Mouse (Mus musculus) CD4-positive, CD25-positive, alpha-beta regulatory T cell, adult 4 months (primary cell): ENCODE results near the gene E030018B13Rik. TPM values are rescaled to one million over a fixed set of nuclear protein-coding genes. Genes with fewer than 3 reads are reported as not detected.
A peak's percentile ranks its signal among the peaks of the same experiment; 100 is the strongest.

ENCODE experiments used
- ATAC-seq: one replicate; pipeline ENCODE4 v1.8.0; 2017
- polyA plus RNA-seq, 2 experiments: library from polyadenylated mRNA; unstranded; fragments of 100-300 nt; shearing (Covaris generic); gene quantifications; one replicate each; pipeline ENCODE4 v1.2.1; 2017

Gene E030018B13Rik
- polyA plus RNA-seq, 2 experiments from 2014 or later: not detected

DNA sequence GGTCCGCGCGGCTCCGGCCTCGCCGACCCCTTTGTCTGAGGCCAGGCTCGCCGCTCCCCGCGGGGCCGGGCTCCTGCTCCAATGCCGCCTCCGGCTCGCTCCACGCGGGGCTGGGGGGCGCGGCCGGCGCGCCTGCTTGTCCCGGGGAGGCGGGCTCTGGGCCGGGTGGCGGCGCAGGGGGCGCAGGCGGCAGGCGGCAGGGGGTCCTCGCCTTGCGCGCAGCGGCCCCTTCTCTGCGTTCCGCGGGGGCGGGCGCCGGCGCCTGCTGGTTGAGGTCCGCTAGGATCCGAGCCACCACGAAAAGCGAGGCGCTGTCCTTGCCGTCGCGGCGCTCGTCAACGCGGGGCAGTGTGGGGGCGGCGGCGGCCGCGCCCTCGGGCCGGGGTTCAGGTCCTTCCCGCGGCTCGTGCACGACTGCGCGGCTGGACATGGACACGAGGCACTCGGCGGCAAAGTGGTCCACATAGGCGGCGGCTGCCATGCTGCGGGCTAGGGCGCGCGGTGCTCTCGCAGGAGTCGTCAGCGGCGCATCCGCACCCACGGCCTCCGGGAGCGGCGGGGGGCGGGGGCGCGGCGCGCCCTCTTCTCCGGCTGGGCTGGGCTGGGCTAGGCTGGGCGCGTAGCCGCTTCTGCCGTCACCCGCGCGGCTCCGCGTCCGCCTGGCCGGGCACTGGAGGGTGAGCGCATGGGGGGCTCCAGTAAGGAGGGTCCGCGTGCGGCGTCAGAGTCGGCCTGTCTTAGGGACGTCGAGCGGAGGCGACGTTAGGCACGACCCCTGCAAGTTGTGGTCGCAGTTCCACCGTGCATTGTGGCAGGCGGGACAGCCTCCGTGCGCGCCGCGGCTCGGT lies 21.6 kb downstream of the E030018B13Rik start:
- ATAC-seq: peak; percentile 28

- ATAC-seq: peak; percentile 70
Observed at GRCm38 (mm10) chr7:63938914-63939396, 22.3 kb downstream of the E030018B13Rik start, which contains the start of gene Klf13. Klf13 (minus strand) TSS chr7:63938915.

GRCm38 (mm10) chr7:63939397-63939951 lies 22.8 kb downstream of the E030018B13Rik start:
- peak; percentile 8 for ATAC-seq

- ATAC-seq: no peak
Observed at GRCm38 (mm10) chr7:63940321-63940720, 23.7 kb downstream of the E030018B13Rik start.

DNA sequence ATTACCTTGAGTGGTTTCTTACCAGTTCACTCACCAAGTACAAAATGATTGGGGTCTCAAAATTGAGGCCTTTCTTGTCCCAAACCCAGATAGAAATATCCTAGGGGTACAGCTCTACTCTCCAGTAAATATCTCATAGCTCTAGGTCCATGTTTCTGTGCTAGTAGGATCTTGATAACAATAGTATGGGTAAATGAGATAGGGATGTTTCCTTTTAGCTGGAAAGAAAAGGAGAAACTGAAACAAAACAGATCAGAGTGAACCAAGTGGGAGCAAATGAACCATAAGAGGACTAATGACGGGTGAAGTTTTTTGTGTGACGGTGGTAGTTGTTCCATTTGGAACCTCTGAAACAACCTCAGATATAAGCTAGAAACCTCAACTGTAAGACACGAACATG lies 24.4 kb downstream of the E030018B13Rik start:
- no peak for ATAC-seq

DNA sequence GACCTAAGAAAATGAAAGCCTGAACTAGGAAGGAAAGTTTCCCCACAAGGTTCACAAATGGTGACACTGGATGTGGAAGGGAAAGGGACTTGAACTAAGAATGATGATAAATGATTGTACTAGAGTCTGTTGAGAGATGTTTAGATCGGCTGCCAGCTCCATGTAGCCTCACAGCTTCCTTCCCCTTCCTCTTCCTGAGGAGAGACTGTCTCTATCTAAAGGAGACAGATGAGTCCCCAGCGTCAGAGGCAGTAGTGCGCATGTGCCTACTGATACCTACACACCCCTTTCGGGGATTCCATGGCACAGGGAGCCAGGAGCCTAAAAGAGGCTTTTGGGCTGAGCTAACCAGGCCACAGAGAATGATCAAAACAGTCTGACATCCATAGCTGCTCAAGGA lies 24.8 kb downstream of the E030018B13Rik start:
- ATAC-seq: no peak

DNA sequence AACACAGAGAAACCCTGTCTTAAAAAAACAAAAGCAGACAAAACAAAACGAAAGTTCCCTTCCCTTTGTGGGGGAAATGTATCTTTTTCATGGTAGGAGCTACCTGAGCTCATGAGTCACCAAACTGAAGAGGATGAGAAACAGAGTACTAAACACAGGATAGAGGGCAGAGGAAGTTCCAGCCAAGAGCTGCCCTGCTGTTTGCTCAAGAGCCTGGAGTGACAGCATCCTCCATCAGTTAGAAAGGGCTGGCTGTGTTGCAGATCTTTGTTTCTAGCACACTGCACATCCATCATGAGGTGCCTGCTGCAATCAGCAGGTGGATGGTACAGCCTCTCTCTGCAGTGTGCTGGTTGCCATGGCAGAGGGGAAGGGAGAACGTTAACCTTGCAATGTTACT lies 27.3 kb downstream of the E030018B13Rik start:
- peak; percentile 19 for ATAC-seq

DNA sequence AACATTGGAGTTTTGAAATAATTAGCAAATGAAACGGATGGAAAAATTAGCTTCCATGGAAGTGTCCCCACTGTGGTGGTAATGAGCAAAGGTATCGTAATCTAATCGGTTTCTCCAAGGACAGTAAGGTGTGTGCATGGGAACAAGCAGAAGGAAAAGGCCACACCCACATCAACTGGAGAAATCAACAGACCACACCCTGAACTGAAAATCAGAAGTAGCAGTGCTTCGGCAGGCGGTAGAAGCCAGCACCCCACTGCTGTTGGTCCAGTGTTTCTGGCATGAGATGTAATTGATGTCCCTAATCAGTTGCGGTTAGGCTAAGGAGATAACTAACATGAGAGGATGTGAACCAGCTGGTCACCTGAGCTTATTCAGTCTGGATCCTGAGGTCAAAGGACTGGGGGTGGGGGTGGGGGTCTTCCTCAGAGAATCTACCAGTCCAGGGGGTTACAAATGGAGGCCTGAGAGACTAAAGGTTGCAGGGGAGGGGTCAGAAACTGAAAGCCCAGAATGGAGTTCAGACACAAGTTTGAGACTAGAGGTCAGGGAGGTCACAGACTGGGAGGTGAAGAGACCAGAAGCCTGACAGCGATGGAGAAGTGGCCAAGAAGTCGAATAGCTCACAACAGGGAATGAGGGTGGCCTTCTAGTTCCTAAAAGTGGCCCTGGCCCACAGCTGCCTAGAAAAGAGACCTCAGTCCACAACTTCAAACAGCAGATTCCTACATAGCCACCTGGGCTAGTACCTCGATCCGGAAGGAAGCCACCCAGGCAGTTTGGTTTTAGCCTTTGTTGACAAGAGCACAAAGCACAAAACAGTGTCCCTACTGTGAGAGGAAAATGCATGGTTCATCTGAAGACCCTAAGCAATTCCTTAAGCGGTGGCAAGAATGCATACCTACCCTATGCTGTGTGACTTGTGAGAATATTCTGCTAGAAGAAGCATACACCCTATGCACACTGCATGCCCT lies 31.1 kb downstream of the E030018B13Rik start:
- ATAC-seq: no peak

DNA sequence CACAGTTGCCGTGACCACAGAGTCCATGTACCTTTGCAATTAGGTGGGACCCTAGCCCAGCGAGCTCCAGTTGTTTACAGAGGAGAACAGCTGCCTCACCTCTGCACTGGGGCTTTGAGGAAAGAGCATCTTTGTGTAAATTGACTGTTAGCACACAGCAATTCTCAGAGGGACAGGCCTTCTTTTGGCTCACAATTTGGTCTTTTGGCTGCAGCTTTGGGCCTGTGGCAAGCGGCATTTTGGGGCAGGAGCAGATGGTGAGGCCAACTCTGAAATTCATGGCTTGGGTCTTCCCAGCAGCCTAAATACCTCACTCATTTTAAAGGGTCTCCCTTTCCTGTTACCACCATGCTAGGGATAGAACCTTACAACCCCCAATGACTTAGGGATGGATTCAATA lies 32.5 kb downstream of the E030018B13Rik start:
- ATAC-seq: no peak

DNA sequence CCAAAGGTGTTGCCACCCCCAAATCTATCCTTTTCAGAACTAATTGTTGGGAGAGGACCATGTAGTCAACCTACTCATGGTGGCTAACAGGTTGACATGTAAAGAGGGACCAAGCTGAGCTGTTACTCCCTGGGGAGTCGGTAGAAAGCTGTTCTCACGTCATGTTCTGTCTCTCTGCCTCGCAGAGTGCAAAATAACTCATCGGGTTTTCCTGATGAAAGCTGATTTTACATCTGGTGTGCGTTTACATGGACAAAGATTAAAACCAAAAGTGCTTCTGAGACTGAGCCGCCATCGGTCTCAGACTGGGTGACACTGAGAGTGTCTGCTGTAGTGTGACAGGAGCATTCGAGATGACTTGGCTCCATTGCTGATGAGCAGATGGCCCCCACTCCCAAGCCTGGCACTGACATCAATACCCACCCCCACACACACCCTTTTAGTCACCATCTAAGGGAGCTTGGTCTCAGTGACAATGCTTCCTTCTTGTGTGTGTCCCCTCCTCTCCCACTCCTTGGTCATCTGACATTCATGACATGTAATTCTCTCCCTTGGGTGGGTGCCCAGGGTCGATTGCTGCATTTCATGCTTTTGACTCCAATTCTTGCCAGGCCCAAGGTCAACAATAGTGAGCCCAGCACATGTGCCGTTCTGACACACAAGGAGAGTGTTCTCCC lies 34.4 kb downstream of the E030018B13Rik start:
- no peak for ATAC-seq

- ATAC-seq: peak; percentile 64
Observed at GRCm38 (mm10) chr7:63952077-63952898, 35.6 kb downstream of the E030018B13Rik start.

DNA sequence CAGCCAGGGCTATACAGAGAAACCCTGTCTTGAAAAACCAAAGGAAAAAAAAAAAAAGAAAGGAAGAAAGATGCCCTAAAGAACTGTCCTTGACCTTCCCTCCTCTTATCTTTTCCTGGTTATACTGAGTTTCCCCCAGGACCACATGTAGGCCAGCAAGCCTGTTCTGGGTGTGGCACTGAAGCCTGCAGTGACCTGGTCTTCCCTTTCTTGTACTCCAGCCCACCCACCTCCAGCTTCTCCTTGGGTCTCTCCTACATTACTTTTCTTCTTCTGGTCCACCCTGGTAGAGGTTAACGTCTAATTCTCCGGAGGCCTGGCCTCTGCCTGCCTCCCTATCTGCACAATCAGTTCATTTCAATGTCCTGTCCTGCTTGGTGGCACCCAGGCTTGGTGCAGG lies 38.8 kb downstream of the E030018B13Rik start:
- ATAC-seq: no peak

DNA sequence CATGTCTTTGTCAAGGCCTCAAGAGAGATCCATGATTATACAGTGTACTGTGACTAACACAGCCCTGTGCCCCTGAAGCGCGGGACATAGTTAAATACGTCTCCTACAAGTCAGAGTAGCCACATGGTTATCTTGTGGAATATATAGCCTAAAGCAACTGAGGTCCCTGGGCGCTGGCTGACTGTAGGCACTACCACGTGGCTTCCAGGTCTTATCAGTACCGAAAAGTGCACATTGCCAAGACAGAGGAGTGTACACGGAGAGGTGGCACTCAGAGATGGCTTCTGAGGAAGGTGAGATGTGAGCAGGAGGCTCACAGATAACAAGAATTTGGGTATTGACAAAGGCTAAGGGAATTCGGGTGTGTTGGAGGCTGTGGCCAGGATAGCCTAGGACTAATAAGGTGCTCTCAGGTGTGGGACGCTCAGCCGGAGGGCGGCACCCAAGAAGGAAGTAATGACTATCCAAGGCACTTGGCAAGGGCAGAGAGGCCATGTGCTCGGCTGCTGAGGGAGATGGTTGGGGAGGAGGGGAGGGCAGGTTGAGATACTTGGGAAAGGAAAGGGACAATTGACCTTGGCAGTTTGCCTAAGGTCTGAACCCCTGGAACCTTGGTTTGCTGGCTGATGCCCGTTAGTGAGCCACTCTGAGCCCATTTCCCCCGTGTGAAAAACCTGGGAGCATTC lies 39.6 kb downstream of the E030018B13Rik start:
- no peak for ATAC-seq

GRCm38 (mm10) chr7:63956981-63957713 lies 40.5 kb downstream of the E030018B13Rik start:
- ATAC-seq: peak; percentile 33

GRCm38 (mm10) chr7:63957872-63958640 lies 41.4 kb downstream of the E030018B13Rik start:
- no peak for ATAC-seq

GRCm38 (mm10) chr7:63963632-63964031 lies 47.0 kb downstream of the E030018B13Rik start:
- ATAC-seq: no peak

GRCm38 (mm10) chr7:63964121-63964520 lies 47.5 kb downstream of the E030018B13Rik start:
- ATAC-seq: no peak

DNA sequence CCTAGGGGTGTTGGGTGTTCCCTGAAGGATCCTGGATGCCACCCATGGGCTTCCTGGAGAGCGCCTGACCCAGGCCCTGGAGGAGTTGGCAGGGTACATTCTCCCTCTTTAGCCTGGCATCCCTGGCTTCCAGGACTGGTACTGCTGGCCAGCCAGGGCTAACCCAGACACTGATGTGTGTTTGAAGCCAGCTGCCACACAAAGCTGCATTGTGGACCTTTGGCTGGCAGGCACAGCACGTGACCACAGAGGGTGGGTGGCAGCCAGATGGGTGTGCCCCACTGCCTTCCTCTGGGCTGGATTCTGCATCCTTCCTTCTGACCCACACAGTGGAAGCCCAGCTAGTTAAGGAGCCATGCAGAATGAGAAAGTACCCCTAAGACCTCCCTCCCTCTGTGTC lies 48.5 kb downstream of the E030018B13Rik start:
- no peak for ATAC-seq
